Mouse (Mus musculus) forelimb bud, embryonic 11.5 days (tissue): Measurements from ENCODE around the gene Armh3.

Experiments
- DNase-seq: peaks from one replicate; pipeline ENCODE4 v3.0.0-alpha.2; 2012; ENCODE audit warnings: low read depth, low spot score

The Armh3 gene

GRCm38 (mm10) chr19:45997785-45998693 lies at the start of gene Armh3:
Armh3 (minus strand) TSS chr19:45998488.
- DNase-seq, result peak; percentile 93

GRCm38 (mm10) chr19:46047426-46047825 lies 49.1 kb upstream of the Armh3 start:
- no peak for DNase-seq

- no peak for DNase-seq
Observed at GRCm38 (mm10) chr19:46046621-46047025, 48.3 kb upstream of the Armh3 start.

- DNase-seq, result no peak
Observed at GRCm38 (mm10) chr19:46045696-46046311, 47.5 kb upstream of the Armh3 start.

- DNase-seq, result peak; percentile 85
Observed at GRCm38 (mm10) chr19:46044993-46045695, 46.9 kb upstream of the Armh3 start, which contains the start of gene Ldb1. Ldb1 (minus strand) TSS chr19:46045214.

- DNase-seq, result peak; percentile 72
Observed at GRCm38 (mm10) chr19:46044271-46044992, 46.1 kb upstream of the Armh3 start, which contains the start of gene Pprc1. Pprc1 (plus strand) TSS chr19:46044886.

GRCm38 (mm10) chr19:46043380-46043779 lies 45.1 kb upstream of the Armh3 start:
- no peak for DNase-seq

GRCm38 (mm10) chr19:46042476-46043011 lies 44.3 kb upstream of the Armh3 start:
- peak; percentile 62 for DNase-seq

GRCm38 (mm10) chr19:46041933-46042475 lies 43.7 kb upstream of the Armh3 start:
- peak; percentile 68 for DNase-seq

- DNase-seq, result no peak
Observed at GRCm38 (mm10) chr19:46041299-46041932, 43.1 kb upstream of the Armh3 start.

GRCm38 (mm10) chr19:46040149-46040902 lies 42.0 kb upstream of the Armh3 start:
- DNase-seq, result no peak

- DNase-seq, result peak; percentile 86
Observed at GRCm38 (mm10) chr19:46039478-46039877, 41.2 kb upstream of the Armh3 start.

GRCm38 (mm10) chr19:46038851-46039260 lies 40.6 kb upstream of the Armh3 start:
- no peak for DNase-seq

- DNase-seq, result no peak
Observed at GRCm38 (mm10) chr19:46037925-46038850, 39.9 kb upstream of the Armh3 start.

- no peak for DNase-seq
Observed at GRCm38 (mm10) chr19:46037243-46037924, 39.1 kb upstream of the Armh3 start.

- no peak for DNase-seq
Observed at GRCm38 (mm10) chr19:46036477-46037242, 38.4 kb upstream of the Armh3 start.

- no peak for DNase-seq
Observed at GRCm38 (mm10) chr19:46035971-46036370, 37.7 kb upstream of the Armh3 start.
